Mouse (Mus musculus) adrenal gland, postnatal 10 days (tissue): Measurements from ENCODE around the gene Usp49. TPM values are rescaled to one million over a fixed set of nuclear protein-coding genes. Genes with fewer than 3 reads are reported as not detected.
A peak's percentile ranks its signal among the peaks of the same experiment; 100 is the strongest.
"Not testable (repeated sequence)": the region's sequence is repeated elsewhere in the genome, so short reads cannot be mapped to it uniquely, and the experiment has no call there.

Experiments
- DNase-seq: peaks from one replicate; pipeline ENCODE4 v3.0.0; 2021; ENCODE audit warnings: mixed read lengths
- total RNA-seq, 2 experiments: library from RNA; stranded (reverse); gene quantifications; 2 replicates each; pipeline ENCODE4 v1.2.3; 2021

The Usp49 gene
- total RNA-seq, 2 experiments from 2014 or later: 6.8 to 9.0 TPM

GRCm38 (mm10) chr17:47609182-47609581 is 21.3 kb upstream of the Usp49 start:
- no peak for DNase-seq

GRCm38 (mm10) chr17:47610849-47611660 is 19.4 kb upstream of the Usp49 start, which contains the start of the genes Bysl, Med20 and Gm20517:
Gene Bysl, minus strand, starts transcription at chr17:47611492.
Gene Med20, plus strand, starts transcription at chr17:47611582.
Gene Gm20517, plus strand, starts transcription at chr17:47611589.
- peak; percentile 98 for DNase-seq

GRCm38 (mm10) chr17:47611661-47611982 is 18.9 kb upstream of the Usp49 start:
- no peak for DNase-seq

GRCm38 (mm10) chr17:47614018-47614417 is 16.5 kb upstream of the Usp49 start:
- peak; percentile 69 for DNase-seq

GRCm38 (mm10) chr17:47616119-47616518 is 14.4 kb upstream of the Usp49 start:
- DNase-seq: no peak

- no peak for DNase-seq
Measured at GRCm38 (mm10) chr17:47616652-47617051, 13.8 kb upstream of the Usp49 start.

GRCm38 (mm10) chr17:47617605-47618307 is 12.7 kb upstream of the Usp49 start:
- DNase-seq: no peak

GRCm38 (mm10) chr17:47618556-47619311 is 11.8 kb upstream of the Usp49 start:
- DNase-seq: no peak

- no peak for DNase-seq
Measured at GRCm38 (mm10) chr17:47622912-47623554, 7.5 kb upstream of the Usp49 start.

GRCm38 (mm10) chr17:47624572-47624971 is 5.9 kb upstream of the Usp49 start:
- DNase-seq: not testable (repeated sequence)

- DNase-seq: no peak
Measured at GRCm38 (mm10) chr17:47625088-47625487, 5.4 kb upstream of the Usp49 start.

- DNase-seq: no peak
Measured at GRCm38 (mm10) chr17:47626031-47626430, 4.5 kb upstream of the Usp49 start.

- no peak for DNase-seq
Measured at GRCm38 (mm10) chr17:47627791-47628190, 2.7 kb upstream of the Usp49 start.

- DNase-seq: peak; percentile 98
Measured at GRCm38 (mm10) chr17:47628851-47629676, 1.4 kb upstream of the Usp49 start.

GRCm38 (mm10) chr17:47629717-47630677 is 493 bp upstream of the Usp49 start:
- DNase-seq: no peak

GRCm38 (mm10) chr17:47632181-47632840 is 1.8 kb downstream of the Usp49 start:
- no peak for DNase-seq

- DNase-seq: no peak
Measured at GRCm38 (mm10) chr17:47633999-47634770, 3.7 kb downstream of the Usp49 start.

- DNase-seq: no peak
Measured at GRCm38 (mm10) chr17:47642992-47643391, 12.5 kb downstream of the Usp49 start.

GRCm38 (mm10) chr17:47646683-47647082 is 16.2 kb downstream of the Usp49 start:
- DNase-seq: peak; percentile 77
